Mouse (Mus musculus) cerebellum, adult 9-10 months (tissue): Measurements from ENCODE around the gene Gpc5.

Experiments used
- DNase-seq: peaks from one replicate; pipeline ENCODE4 v3.0.0; 2022

The Gpc5 gene

DNA sequence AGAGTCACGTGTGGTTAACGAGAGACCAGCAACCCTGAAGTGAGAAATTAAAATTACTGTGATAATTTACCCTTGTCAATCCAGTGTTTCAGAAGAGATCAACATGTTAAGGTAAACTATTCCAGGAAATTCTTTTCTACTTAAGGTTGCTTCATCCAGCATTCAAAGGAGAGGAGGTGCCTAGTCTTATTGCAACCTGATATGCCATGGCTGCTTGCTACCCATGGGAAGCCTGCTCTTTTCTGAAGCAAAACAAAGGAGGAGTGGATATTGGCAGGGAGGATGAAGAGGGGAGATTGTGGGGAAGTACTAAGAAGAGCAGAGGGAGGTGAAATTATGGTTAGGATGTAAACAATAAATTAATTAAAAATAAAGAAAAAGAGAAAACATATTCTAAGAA, 15.5 kb downstream of the Gpc5 start:
- no peak for DNase-seq

DNA sequence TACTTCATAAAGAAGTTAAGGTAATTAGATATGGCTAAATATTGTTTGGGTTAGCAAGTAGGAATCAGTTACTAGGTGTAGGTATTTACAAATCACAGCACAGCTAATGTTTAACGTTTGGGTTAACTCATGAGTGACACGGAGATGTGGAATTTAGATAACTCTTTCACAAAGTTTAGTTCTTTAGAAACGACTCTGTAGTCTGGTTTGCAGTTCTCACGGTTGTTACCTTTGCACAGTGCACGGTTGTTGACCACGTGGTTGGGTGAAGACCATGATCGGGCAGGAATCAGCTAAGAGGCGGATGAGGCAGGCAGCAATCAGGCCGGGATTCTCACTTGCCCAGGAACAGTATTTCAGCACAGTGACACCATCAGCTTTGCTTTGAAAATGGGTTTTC, 26.6 kb downstream of the Gpc5 start:
- no peak for DNase-seq

DNA sequence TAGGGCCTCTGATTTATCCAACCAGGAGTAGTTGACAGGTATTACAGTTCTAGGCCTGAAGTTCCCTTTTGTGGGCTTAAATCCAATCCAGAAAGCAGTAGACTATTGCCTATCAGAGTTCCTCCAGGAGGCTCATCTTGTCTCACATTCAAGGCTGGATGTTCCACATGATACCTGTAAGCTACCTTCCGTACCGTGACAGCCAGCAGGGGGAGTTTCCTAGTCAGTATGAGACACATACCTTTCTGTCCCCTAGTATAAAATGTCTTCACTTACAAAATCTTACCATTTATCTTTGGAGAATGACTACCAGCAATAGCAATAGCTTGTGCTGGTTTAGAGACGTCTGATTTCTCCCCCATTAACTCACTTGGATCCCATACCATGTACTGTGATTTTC, 56.8 kb downstream of the Gpc5 start:
- no peak for DNase-seq

DNA sequence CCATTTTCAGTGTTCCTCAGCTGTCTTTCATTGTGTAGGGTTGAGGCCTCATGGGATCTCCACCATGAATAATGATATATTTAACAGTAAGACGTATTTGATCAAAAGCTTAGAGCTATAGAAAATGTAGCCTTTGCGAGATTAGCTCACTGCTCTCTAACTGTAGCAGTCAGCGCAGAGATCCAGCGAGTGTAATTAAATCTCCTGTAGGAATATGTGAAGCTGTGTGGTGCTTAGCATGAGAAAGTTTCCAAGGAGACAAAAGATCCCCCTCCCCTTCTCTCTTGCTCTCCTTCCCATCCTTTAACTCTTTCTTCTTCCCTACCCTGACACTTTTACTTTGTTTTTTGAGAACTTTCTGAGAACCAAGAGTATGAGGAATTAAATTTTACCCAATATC, 64.6 kb downstream of the Gpc5 start:
- no peak for DNase-seq

DNA sequence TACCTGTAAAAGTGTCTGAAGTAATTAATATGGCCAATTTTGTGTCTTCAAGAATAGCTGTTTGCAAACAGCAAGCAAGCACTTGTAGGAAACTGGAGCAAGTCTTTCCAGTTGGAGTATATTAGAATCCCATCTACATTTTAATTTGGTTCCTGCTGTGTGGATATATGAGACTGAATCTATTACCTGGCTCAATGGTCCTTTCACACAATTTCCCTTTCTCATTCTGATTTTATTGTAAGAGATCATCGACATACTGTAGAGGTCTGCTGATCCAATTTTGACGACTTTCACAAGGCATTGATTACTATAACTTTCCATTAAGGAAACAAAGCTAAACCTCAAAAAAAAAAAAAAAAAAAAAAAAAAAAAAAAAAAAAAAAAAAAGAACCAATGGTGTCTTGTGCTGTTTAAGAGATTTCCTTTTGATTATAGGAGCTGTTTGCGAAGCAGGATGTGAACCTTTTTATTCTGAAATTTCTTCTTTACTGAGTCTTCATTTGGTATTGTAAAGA, 85.4 kb downstream of the Gpc5 start:
- no peak for DNase-seq

DNA sequence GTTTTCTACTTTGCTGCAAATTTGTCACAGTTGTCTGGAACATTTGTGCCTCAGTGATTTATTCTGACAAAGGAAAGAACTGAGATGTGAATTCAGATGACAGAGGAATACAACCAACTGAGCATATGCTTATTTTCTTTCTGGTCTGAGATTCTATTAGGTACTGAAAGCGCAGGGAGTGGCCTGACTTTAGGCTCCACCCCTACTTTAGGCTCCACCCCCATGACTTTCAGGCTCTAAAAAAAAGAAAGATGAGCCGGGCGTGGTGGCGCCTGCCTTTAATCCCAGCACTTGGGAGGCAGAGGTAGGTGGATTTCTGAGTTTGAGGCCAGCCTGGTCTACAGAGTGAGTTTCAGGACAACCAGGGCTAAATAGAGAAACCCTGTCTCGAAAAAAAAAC, 87.9 kb downstream of the Gpc5 start:
- DNase-seq, result no peak

DNA sequence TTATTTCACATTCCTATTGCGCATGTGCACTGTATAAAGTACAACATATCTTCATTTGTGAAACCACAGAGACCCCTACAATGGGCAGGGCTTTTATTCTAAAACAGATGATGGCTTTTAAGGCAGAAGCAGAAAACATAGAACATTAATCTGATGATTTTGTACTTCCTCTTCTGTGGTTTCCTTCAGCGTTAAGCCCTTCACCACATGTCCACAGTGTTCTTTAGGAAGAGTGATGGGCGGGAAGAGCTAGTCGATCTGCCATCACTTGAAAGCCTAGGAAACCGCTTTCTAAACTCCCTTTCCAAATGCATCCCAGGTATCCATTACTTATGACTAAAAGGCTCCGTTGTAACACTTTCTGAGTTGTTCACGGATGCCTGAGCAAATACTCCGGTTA, 96.2 kb downstream of the Gpc5 start:
- no peak for DNase-seq

DNA sequence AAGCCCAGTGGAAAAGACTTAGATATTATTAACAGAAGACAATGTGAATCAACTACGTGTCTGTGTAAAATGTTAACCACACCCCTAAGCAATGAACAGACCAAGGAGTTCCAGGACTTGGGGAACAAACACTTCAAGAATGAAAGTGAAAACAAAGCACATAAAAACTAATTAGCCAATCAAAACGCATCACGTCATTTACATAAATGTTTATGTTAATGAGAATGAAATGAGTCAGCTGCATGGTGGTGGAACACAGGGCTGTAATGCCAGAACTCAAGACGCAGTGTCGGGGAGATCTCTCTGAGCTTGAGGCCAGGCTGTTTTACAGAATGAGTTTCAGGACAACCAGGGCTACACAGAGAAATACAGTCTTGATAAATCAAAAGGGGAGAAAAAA, 136.1 kb downstream of the Gpc5 start:
- no peak for DNase-seq

DNA sequence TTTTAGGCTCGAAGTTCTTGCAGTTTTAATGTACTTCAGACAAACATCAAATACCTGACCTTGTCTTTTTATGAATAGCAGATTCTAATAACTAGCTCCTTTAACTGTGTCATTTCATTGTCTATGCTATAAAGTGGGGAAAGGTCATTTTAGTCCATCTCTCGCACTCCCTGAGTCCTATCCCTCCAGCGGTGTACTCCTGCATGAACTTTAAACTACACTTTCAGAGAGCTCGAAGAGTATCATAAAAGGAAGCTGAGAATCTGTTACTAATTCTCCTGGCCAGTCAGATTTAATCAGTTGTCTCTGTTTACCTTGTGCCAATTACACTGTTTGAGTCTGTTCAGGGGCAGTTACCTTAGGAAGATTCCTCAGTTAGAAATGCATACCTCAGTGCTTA, 144.4 kb downstream of the Gpc5 start:
- no peak for DNase-seq

DNA sequence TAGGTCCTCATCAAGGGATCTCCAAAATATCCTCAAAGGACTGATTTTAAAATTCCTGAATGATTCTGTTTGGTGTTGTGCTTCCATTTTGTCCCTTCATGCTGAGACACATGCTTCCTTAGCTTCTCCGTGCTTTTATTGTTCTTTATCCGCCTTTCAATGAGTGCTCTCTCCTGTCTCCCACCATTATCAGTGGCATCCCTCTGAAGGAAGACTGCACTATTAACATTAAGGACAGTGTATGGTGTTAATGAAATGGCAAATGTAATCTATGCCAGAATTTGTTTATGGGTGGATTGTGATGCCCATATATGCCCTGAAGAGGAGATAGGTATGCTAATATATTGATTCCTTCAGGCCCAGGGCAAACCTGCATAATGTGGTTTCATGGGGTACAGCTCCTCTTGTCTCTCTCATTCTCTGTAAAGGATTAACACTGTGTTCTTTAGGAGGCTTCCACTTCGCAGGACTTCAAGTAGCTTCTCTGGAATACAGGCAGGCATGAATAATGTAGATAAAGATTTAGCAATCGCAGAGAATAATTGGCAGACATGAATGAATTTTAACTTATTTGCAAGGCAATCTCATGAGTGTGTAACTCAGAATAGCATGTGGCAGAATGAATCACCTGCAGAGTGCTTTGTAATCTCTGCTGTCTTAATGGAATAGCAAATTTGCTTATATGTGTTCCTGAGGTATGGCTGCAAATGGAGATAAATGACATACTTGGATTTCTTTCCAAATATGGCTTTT, 148.8 kb downstream of the Gpc5 start:
- no peak for DNase-seq

DNA sequence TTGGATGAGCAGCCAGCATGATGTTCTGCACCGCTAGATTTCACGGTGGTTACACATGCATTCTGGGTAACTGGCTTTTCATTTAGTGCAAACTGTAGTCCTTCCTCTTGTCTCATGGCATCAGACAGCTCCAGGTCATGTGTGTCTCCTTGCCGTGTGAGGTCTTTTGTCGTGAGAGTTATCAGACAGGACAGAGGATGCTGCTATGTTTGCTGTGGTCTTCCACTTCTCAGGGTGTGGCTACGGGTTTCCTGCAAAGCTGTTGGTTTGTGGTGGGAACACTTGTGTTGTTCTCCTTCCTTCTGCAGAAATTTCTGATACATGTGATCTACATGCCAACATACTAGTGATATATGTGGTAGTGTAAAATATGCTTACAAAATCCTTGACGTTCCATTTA, 158.5 kb downstream of the Gpc5 start:
- DNase-seq, result no peak

DNA sequence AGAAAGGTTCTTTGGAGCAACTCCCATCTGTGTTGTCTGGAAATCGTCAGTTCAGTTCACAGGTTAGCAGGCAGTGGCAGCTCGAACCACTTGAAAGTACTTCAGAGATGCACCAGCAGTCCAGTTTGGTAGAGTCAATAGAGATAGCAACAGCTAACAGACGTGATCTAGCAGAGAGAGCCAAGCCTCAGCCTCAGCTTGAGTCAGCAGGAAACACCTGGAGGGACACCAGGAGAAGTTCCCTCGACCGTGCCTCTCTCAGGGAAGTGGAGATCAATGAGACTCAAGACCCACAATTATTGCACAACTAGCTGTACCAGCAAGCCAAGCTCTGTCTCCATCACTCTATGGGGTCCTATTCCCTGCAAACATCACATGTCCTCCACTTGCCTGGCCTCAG, 159.8 kb downstream of the Gpc5 start:
- no peak for DNase-seq

DNA sequence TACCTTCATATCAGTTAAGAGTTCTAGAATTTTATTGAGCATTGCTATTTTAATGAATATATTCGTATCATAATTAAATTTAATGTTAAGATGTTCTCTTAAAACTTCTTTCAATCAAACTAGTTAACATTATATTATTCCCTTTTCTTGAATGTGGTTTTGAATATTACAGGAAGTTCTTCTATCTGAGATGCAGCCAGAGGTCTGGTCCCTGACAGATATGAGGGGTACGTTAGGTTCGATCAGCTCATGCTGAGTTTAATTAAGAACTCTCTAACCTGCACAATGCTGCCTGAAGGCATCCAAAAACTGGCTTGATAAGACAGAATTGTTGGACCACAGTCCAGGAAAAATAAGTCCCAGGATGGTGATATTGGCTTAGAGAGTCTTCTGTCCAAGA, 161.1 kb downstream of the Gpc5 start:
- no peak for DNase-seq

DNA sequence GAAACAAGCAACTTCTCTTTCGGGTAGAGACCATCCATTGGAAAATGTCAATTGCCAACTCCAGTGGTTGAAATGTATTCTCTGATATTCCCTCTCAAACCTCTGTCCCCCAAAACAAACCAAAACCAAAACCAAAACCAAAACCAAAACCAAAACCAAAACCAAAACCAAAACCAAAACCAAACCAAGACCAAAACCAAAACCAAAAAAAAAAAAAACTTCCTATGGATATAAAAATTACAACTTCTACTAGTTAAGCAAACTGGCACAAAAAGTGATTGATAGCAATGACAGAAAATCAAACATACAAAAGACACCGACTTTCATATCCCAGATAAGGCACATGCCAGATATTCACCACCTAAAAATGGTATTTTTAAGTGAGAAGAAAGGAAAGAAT, 161.7 kb downstream of the Gpc5 start:
- no peak for DNase-seq

DNA sequence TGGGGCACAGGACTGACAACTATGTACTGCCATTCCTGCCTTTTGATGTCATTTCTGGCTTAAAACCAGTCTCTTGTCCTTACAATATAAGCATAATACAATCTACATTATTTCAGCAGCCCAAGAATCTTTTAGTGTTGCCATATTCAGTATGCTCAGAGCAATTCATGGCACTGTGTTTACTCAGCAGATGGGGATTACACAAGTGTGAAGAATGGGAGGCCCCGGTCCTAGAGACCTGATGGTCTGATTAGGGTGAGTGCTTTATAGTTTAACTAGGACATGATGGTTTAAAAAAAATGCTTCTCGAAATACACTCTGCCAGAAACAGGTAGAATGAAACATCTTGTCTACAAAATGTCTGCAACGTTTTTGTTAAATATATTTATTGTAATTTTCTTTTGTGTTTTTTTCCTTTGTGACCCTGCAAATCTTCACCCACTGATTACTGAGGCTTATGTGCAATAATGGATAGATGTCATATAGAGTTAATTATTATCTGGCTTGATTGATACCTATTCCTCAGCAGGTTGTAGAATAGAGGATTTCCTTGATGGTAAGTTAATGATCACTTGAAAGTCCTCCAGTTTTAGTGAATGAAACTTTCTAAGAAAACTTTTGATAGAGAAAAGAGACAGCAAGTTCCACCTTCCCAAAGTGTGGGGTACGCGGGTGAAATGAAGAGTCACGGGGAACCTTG, 177.8 kb downstream of the Gpc5 start:
- DNase-seq, result no peak

DNA sequence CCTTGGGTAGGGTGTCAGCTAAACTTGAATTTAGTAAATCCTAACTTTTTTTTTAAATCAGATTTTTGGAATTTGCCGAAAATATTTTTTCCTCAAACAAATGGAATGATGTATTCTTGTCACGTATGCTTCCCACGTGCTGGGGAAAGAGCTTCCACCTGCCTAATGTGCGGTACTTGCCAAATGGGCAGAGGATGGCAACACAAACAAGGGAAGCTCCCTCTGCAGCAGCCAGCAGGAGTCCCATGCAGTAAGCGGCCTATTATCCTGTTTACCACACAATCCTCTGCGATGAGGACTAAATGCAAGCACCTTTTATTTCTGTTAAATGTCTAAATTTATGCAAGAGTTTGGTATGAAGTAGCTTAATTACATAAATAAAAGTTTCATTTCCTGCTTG, 178.4 kb downstream of the Gpc5 start:
- no peak for DNase-seq

DNA sequence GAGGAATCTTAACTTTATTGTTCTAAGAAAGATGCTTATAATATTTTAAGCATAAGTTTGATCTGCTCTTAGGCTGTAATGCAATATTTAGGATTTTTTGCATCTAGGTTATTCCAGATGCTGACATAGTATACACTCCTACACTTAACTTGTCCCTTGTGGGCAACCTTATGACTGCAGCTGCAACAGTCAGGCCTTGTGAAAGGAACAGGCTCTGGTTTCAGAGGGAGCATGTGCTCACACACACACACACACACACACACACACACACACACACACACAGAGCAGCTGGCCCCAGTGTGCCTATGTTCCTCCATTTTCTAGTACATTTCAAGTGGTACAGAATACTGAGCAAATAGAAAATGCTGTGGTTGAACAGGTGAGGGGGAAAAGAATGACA, 190.8 kb downstream of the Gpc5 start:
- no peak for DNase-seq

DNA sequence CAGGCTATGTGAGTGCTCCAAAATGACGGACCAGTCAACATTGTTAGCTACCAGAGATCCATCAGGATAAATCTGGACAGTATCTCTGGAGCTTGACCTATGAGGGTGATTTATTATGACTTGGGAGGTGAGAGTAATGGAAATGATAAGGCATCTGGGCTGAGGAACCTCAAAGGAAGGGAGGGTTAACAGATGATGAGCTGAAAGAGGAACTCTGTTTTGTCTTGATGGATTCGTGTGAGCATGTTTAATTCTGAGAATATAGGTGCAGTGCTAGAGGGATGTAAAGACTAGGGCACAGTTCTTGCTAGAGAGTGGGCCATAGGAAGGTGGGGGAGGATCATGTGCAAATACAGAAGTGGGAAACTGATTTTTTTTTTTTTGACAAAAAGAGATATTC, 232.2 kb downstream of the Gpc5 start:
- DNase-seq, result no peak

DNA sequence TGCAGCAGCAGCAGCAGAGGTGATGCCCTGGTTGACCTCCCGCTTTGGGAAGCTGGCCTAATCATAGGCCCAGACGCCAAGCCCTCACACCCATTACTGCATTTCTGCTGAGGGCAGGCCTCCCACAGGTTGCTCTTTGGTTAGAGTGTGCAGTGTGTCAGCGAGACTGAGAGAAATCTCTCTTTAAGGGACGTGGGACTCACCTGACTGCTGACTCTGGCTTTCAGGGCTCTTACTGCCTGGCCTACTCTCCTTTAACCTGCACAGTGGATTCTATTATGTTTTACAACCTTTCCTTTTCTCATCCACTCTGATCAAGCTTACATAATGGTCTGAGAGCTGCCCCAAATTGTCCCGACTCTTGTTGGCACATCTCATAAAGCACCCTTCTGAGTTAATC, 234.4 kb downstream of the Gpc5 start:
- no peak for DNase-seq

DNA sequence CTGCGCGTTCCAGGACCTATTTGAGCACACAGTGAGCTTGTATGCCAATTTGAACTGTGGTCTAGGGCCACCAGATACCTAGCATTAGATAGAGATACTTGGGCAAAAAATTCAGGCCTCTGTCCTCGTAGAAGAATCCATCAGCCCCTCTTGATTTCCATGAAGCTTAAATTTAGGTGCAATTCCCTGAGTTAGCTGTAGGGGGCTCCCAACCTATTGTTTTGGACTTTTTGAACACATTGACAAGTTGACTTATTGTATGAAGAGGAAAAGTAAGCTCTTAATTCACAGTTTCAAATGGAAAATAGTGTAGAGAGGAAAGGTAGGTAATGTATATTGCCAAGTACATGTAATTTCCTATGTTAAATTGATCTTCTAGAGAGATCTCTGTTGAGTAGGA, 247.1 kb downstream of the Gpc5 start:
- DNase-seq, result no peak

DNA sequence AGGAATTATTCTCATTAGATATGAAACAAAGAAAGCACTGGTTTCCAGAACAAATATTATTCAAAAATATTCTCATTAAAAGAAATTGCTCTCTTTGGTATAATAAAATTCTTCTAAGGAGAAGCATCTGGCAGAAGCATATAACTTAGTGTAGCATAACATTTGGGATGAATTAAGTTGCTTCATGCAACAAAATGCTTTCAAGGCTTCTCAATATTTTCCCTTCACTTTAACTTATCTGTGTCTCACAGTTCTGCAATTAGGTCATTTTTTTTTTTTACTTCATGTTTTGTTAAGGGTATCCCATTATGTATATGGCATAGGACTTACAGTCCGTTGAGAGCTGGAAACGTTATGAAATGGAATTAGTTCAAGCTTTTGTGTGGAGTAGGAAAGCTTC, 250.6 kb downstream of the Gpc5 start:
- DNase-seq, result no peak

DNA sequence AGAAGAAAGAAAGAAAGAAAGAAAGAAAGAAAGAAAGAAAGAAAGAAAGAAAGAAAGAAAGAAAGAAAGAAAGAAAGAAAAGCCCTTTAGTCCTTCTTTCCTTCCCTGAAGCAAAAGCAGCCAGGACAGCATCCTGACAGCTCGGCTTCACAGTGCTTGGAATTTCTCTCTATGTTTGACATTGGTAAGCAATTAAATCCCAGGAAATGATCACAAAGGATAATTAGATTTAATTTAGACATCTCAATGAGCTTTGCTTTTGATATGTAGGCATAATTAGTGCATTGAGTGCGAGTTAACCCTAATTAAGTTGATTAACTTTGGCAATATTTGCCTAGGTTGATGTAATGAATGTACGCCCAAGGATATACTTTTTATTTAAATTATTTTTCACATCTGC, 257.4 kb downstream of the Gpc5 start:
- no peak for DNase-seq

DNA sequence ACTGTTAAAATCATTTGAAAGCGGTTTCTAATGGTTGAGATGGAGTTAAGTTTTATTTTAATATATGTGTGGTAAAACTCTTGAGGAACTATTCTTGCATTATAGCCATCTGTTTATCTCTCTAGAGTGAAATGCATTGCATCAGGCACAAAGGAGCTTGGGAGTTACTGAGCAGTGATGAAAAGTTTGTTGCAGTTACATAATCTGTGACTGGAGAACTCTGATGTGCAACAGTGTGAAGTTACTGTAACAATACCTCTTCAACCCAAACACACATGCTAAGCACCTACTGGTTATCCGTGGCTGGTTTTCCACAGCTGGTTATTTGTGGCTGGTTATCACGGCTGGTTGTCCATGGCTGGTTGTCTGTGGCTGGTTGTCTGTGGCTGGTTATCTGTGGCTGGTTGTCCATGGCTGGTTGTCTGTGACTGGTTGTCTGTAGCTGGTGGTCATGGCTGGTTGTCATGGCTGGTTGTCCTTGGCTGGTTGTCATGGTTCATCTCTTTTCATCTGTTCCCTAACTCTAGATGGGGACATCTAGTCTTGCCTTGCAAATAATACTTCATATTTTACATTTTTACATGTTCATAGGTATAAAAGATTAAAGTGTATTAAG, 273.4 kb downstream of the Gpc5 start:
- no peak for DNase-seq

DNA sequence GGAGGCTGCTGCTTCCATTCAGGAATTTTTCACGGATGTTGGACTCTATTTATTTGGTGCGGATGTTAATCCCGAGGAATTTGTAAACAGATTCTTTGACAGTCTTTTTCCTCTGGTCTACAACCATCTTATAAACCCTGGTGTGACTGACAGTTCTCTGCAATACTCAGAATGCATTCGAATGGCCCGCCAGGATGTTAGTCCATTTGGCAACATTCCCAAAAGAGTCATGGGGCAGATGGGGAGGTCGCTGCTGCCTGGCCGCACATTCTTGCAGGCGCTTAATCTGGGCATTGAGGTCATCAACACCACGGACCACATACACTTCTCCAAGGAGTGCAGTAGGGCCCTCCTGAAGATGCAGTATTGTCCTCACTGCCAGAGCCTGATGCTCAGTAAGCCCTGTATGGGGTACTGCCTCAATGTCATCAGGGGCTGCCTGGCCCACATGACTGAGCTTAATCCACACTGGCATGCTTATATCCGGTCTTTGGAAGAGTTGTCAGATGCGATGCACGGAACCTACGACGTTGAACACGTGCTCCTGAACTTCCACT, 277.7 kb downstream of the Gpc5 start:
- DNase-seq, result no peak
